Mouse (Mus musculus) adrenal gland, postnatal 4 days (tissue): ENCODE measurements around the gene Epm2a. TPM values are rescaled to one million over a fixed set of nuclear protein-coding genes. Genes with fewer than 3 reads are reported as not detected.

Experiments used
- DNase-seq, 2 experiments: peaks; one replicate each; pipeline ENCODE4 v3.0.0; 2021 to 2022; ENCODE audit warnings: low spot score in 2 of 2, mixed read lengths in 2 of 2
- total RNA-seq, 2 experiments: library from RNA; stranded (reverse); gene quantifications; 2 replicates each; pipeline ENCODE4 v1.2.3; 2021

The Epm2a gene
- total RNA-seq, 2 experiments from 2014 or later, result 14.5 to 16.6 TPM

DNA sequence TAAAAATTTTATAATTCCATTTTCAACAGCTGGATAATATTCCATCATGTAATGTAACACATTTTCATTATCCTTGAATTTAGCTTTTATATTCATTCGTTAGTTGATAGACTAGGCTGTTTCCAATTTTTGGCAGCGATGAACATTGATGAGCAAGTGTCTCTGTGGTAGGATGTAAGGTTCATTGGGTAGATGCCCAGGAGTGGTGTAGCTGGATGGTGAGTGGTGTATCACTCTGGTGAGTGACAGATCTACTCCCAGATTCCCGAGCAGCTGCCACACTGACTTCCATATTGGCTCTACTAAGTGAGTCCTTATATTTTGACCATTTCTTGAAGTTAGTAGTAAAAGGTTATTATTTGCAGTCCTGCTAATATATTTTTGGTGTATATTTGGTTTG lies 76.9 kb downstream of the Epm2a start:
- no peak for DNase-seq

DNA sequence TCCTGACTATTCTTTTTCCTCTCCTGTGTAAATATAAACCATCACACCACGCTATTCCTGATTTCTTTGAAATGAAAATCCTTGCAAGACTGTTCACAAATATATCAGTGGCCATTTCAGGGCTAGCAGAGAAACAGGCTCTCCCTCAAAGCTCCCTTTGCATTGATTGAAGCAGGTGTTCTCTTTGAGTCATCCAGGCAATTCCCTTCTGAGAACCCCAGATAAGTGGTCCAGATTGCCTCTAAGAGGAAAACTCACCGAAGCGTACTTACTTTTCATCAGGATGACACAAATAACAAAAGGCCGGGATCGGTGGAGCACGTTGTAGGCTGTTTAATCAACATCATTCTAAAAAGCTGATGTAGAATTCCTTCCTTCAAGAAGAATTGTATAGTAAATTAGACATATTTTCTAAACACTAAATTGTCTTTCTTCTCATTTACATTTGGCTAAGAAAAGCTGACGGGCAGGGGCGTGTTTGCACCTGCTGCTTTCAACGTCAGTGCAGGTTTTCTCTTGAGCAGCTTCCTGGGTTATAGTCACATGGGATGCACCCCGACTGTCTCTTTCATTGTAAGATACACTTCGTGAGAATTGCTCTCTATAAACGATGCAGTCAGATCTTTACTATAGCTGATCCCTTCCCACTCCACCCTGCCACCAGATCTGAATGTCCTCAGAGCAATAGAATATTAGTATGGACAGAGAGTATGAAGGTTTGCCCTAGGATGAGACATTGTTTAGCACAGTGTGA lies 86.0 kb downstream of the Epm2a start:
- no peak for DNase-seq

DNA sequence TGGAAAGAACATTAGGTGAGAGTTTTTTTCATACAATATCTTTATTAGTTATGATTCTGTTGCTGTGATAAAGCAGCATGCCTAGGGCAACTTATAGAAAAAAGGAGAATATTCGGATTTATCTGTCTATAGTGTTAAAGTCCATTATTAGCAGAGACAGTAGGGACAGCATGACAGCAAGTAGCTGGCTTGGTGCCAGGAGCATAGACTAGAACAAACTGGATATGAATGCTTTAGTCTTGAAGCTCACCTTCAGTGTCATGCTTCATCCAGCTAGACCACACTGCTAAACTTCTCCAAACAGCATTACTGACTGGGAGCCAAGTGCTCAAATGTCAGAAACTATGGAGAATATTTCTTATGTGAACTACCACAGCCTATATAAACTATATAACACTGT lies 93.8 kb downstream of the Epm2a start:
- DNase-seq, result no peak

DNA sequence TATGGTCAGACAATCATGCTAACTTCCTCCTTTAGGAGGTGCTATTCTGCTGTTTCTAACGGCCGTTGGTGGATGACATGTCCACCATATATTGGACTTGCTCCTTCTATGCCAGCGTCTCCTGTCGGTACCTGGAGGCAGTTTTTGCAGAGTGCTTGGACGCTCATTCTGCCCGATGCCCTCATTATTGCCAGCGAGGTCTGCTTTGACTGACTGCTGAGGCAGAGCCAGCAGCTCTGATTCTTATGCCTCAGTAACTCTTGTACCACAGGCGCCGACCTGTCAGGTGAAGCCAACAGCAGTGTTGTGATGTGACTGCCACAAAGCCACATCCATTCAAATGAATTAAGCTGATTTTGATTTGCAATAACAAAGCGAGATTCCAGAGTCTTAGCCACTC lies 95.3 kb downstream of the Epm2a start:
- DNase-seq, result no peak

DNA sequence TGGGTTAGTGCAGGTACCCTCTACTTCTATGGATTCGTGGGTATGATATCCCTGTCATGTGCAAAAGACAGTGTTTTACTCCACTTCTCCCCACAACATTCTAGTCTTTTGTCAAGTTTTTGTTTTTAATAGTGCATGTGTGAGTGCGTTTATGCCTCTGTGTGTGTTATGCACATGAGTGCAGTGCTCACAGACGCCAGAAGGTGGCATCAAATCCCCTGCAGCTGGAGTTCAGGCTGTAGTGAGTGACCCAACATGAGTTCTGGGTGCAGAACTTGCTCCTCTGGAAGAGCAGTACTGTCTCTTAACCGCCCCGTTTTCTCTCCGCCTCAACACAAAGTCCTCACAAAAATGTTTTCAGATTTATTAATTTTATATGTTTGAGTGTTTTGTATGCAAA lies 96.1 kb downstream of the Epm2a start:
- DNase-seq, result no peak

DNA sequence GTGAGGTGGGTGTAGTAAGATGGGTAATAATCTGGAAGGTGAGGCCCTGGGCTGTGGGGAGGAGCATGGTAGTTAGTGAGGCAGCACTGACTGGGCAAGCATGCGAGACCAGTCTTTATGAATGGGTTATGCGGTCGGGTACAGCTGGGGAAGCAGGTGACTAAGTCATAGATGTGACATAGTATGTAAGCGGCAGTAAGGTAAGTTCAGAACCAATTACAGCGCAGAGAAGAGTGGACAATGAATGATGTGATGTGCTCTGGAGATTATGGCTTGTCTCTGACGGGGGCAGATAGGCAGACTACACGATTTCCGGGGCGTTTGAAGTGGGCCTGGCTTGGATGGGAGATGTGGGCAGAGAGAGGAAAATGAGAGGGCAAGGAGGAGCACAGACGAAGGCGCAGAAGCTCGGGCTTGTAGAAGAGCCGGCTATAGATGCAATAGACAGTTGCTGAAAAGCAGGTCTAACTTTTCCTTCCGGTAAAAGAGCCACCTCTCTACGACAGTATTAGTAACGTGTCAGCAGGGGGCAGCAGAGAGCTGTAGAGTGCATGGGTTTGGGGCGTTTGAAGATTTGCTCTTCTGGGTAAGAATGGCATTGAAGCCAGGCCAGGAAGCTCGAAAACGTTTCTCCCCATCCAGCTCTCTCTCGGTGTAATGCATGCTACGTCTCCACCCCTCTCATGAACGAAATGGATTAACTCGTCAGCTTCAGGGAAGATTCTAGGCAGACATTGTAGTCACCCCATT lies 106.5 kb downstream of the Epm2a start:
- DNase-seq, result peak; percentile 31 to 47

GRCm38 (mm10) chr10:11452537-11452936 lies 109.3 kb downstream of the Epm2a start:
- DNase-seq, result no peak

GRCm38 (mm10) chr10:11457445-11457844 lies 114.2 kb downstream of the Epm2a start:
- DNase-seq, result no peak

GRCm38 (mm10) chr10:11491956-11492355 lies 148.8 kb downstream of the Epm2a start:
- peak; percentile 48 for DNase-seq

Other genes starting within 250 kb of the Epm2a start
- 10 to 100 TPM; 27.6 to 28.3 TPM for gene Shprh, start 194.0 kb upstream of the Epm2a start, total RNA-seq
- 10 to 100 TPM; 27.8 to 31.9 TPM for gene Fbxo30, start 62.1 kb upstream of the Epm2a start, total RNA-seq